Mouse (Mus musculus) forebrain, embryonic 14.5 days (tissue): ENCODE measurements around the gene Ttc8. TPM values are rescaled to one million over a fixed set of nuclear protein-coding genes. Genes with fewer than 3 reads are reported as not detected.

Experiments used
- ATAC-seq: fragments of 200-750 bp; cut with Nextera tagmentation; 2 replicates; pipeline ENCODE4 v1.8.0; 2017; ENCODE audit warnings: mild to moderate bottlenecking, moderate library complexity
- DNase-seq: peaks from one replicate; pipeline ENCODE4 v3.0.0-alpha.2; 2015; ENCODE audit warnings: low spot score
- H3K27ac ChIP-seq: fragments of 300-500 bp; sonication (generic); 2 replicates; pipeline ENCODE4 v1.5.1; 2014; ENCODE audit warnings: low read depth, mild to moderate bottlenecking, control low read depth, low read length, moderate library complexity
- H3K27me3 ChIP-seq: fragments of 300-500 bp; sonication (generic); replicated peaks from 2 replicates; pipeline ENCODE4 v1.6.1; 2014; ENCODE audit warnings: low read length, control low read depth, mixed read lengths; ENCODE audit not compliant: control insufficient read depth, insufficient read depth
- H3K36me3 ChIP-seq: fragments of 300-500 bp; sonication (generic); 2 replicates; pipeline ENCODE4 v1.6.1; 2014; ENCODE audit warnings: low read length, control low read depth; ENCODE audit not compliant: control insufficient read depth, insufficient read depth
- H3K4me1 ChIP-seq: fragments of 300-500 bp; sonication (generic); 2 replicates; pipeline ENCODE4 v1.6.1; 2014; ENCODE audit warnings: antibody characterized with exemption, low read length, control low read depth; ENCODE audit not compliant: control insufficient read depth, insufficient read depth
- H3K4me2 ChIP-seq: fragments of 300-500 bp; sonication (generic); 2 replicates; pipeline ENCODE4 v1.6.1; 2014; ENCODE audit warnings: mild to moderate bottlenecking, control low read depth, low read length
- H3K4me3 ChIP-seq: fragments of 300-500 bp; sonication (generic); 2 replicates; pipeline ENCODE4 v1.5.1; 2014; ENCODE audit warnings: low read depth, low read length, control low read depth
- H3K9ac ChIP-seq: fragments of 300-500 bp; sonication (generic); 2 replicates; pipeline ENCODE4 v1.6.1; 2014; ENCODE audit warnings: mild to moderate bottlenecking, low read length, control low read depth, moderate library complexity
- H3K9me3 ChIP-seq: fragments of 300-500 bp; sonication (generic); replicated peaks from 2 replicates; pipeline ENCODE4 v1.6.1; 2016; ENCODE audit warnings: low read length, control low read depth, mixed read lengths; ENCODE audit not compliant: control insufficient read depth
- WGBS: fragments of 180-500 bp; shearing (Covaris S2); extraction: QIAGEN DNeasy Blood & Tissue Kit; methylation state at CpG from one replicate; pipeline ENCODE4 v1.1.7; 2014; 5-methylcytosine and 5-hydroxymethylcytosine counted together
- polyA plus RNA-seq: library from polyadenylated mRNA; unstranded; fragments of >200 nt; fragmentation: Nextera tagmentation; extraction: Ambion mirVana; gene quantifications from 2 replicates; pipeline ENCODE4 v1.2.1, GENCODE M21; 2014

The Ttc8 gene
- polyA plus RNA-seq, 1 experiment from 2014 or later = 34.8 TPM

GRCm38 (mm10) chr12:98961008-98961407 lies 40.6 kb downstream of the Ttc8 start:
- H3K27ac ChIP-seq = no peak overlapping the region
- ATAC-seq = peak; percentile 68; the same call in 1 of the 2 replicates
- WGBS = 72% methylated on average over 7 of the region's 7 CpGs

GRCm38 (mm10) chr12:98961415-98961814 lies 41.0 kb downstream of the Ttc8 start:
- DNase-seq = peak; percentile 71
- H3K27ac ChIP-seq = peak overlapping the region; percentile 45; the same call in 1 of the 2 replicates
- ATAC-seq = peak; percentile 77; the same call in 1 of the 2 replicates
- H3K4me1 ChIP-seq = peaks cover 5% of the 10 kb centered on the region; the same call in 1 of the 2 replicates
- H3K27me3 ChIP-seq = no peaks in the 10 kb centered on the region
- H3K4me3 ChIP-seq = no peak overlapping the region
- no peak overlapping the region for H3K4me2 ChIP-seq
- H3K9ac ChIP-seq = no peak overlapping the region
- H3K36me3 ChIP-seq = peaks cover 6% of the 10 kb centered on the region; the same call in 1 of the 2 replicates
- H3K9me3 ChIP-seq = no peaks in the 10 kb centered on the region
- WGBS = 75% methylated on average over 4 of the region's 4 CpGs

More at GRCm38 (mm10) chr12:98961008-98961407, 40.6 kb downstream of the Ttc8 start:
- no peaks in the 10 kb centered on the region for H3K27me3 ChIP-seq
- H3K36me3 ChIP-seq = peaks cover 6% of the 10 kb centered on the region; the same call in 1 of the 2 replicates
- no peaks in the 10 kb centered on the region for H3K9me3 ChIP-seq
- no peak overlapping the region for H3K9ac ChIP-seq
- peaks cover 5% of the 10 kb centered on the region; the same call in 1 of the 2 replicates for H3K4me1 ChIP-seq
- H3K4me3 ChIP-seq = no peak overlapping the region
- no peak overlapping the region for H3K4me2 ChIP-seq
- no peak for DNase-seq

GRCm38 (mm10) chr12:98965441-98966135 lies 45.2 kb downstream of the Ttc8 start:
- H3K27me3 ChIP-seq = no peaks in the 10 kb centered on the region
- no peak for ATAC-seq
- no peak overlapping the region for H3K4me2 ChIP-seq
- H3K4me1 ChIP-seq = peaks cover 4% of the 10 kb centered on the region; the same call in 1 of the 2 replicates
- H3K9ac ChIP-seq = no peak overlapping the region
- H3K36me3 ChIP-seq = no peaks in the 10 kb centered on the region
- no peaks in the 10 kb centered on the region for H3K9me3 ChIP-seq
- H3K4me3 ChIP-seq = no peak overlapping the region
- H3K27ac ChIP-seq = no peak overlapping the region
- peak; percentile 31 for DNase-seq
- 57% methylated on average over 4 of the region's 4 CpGs for WGBS

- H3K4me2 ChIP-seq = no peak overlapping the region
- H3K4me1 ChIP-seq = peaks cover 6% of the 10 kb centered on the region; the same call in 1 of the 2 replicates
- H3K9me3 ChIP-seq = no peaks in the 10 kb centered on the region
- no peaks in the 10 kb centered on the region for H3K27me3 ChIP-seq
- DNase-seq (no peak), ATAC-seq (no peak)
- H3K9ac ChIP-seq = no peak overlapping the region
- WGBS = 96% methylated on average over 3 of the region's 3 CpGs
- no peak overlapping the region for H3K4me3 ChIP-seq
- H3K27ac ChIP-seq = no peak overlapping the region
- peaks cover 26% of the 10 kb centered on the region for H3K36me3 ChIP-seq
These were observed 51.9 kb downstream of the Ttc8 start for GRCm38 (mm10) chr12:98972291-98972690.

GRCm38 (mm10) chr12:98973461-98973860 lies 53.1 kb downstream of the Ttc8 start:
- H3K9ac ChIP-seq = no peak overlapping the region
- H3K27ac ChIP-seq = no peak overlapping the region
- H3K4me3 ChIP-seq = no peak overlapping the region
- H3K4me1 ChIP-seq = peaks cover 6% of the 10 kb centered on the region; the same call in 1 of the 2 replicates
- H3K27me3 ChIP-seq = no peaks in the 10 kb centered on the region
- ATAC-seq (no peak), DNase-seq (no peak)
- no peak overlapping the region for H3K4me2 ChIP-seq
- 87% methylated on average over 10 of the region's 10 CpGs for WGBS
- H3K36me3 ChIP-seq = peaks cover 35% of the 10 kb centered on the region
- no peaks in the 10 kb centered on the region for H3K9me3 ChIP-seq

GRCm38 (mm10) chr12:98974157-98974804 lies 53.9 kb downstream of the Ttc8 start:
- H3K27ac ChIP-seq = peak overlapping the region; percentile 44; the same call in 1 of the 2 replicates
- peaks cover 35% of the 10 kb centered on the region for H3K36me3 ChIP-seq
- no peak overlapping the region for H3K9ac ChIP-seq
- no peak overlapping the region for H3K4me3 ChIP-seq
- H3K4me1 ChIP-seq = peaks cover 6% of the 10 kb centered on the region; the same call in 1 of the 2 replicates
- H3K9me3 ChIP-seq = no peaks in the 10 kb centered on the region
- peak; percentile 58 for DNase-seq
- WGBS = 46% methylated on average over 12 of the region's 12 CpGs
- peak; percentile 86 for ATAC-seq
- no peak overlapping the region for H3K4me2 ChIP-seq
- H3K27me3 ChIP-seq = no peaks in the 10 kb centered on the region

GRCm38 (mm10) chr12:98981081-98981480 lies 60.7 kb downstream of the Ttc8 start:
- WGBS = 95% methylated on average over 3 of the region's 3 CpGs
- Histone ChIP-seq H3K4me3 (no peak overlapping the region), H3K36me3 (peaks cover 43% of the 10 kb centered on the region), H3K4me2 (no peak overlapping the region), H3K4me1 (no peaks in the 10 kb centered on the region), H3K9ac (no peak overlapping the region), H3K27me3 (no peaks in the 10 kb centered on the region), H3K9me3 (no peaks in the 10 kb centered on the region), H3K27ac (no peak overlapping the region)
- ATAC-seq = no peak
- DNase-seq = no peak

- no peaks in the 10 kb centered on the region for H3K27me3 ChIP-seq
- 92% methylated on average over 2 of the region's 2 CpGs for WGBS
- no peaks in the 10 kb centered on the region for H3K9me3 ChIP-seq
- no peak overlapping the region for H3K4me2 ChIP-seq
- ATAC-seq = no peak
- H3K4me3 ChIP-seq = no peak overlapping the region
- no peak for DNase-seq
- no peaks in the 10 kb centered on the region for H3K4me1 ChIP-seq
- H3K27ac ChIP-seq = no peak overlapping the region
- peaks cover 18% of the 10 kb centered on the region for H3K36me3 ChIP-seq
- no peak overlapping the region for H3K9ac ChIP-seq
These were observed 64.4 kb downstream of the Ttc8 start for GRCm38 (mm10) chr12:98984785-98985184.
